Mouse (Mus musculus) megakaryocyte, embryonic 14.5 days (primary cell): ENCODE results near the gene Angptl7. TPM values are rescaled to one million over a fixed set of nuclear protein-coding genes. Genes with fewer than 3 reads are reported as not detected.

Experiments used
- H3K27me3 ChIP-seq: replicated peaks from 2 replicates; pipeline ENCODE3; 2012; ENCODE audit warnings: inconsistent platforms
- H3K36me3 ChIP-seq: replicated peaks from 2 replicates; pipeline ENCODE3; 2012; ENCODE audit warnings: low read length, inconsistent platforms, mixed read lengths
- H3K4me1 ChIP-seq: 2 replicates; pipeline ENCODE4 v1.6.1; 2012; ENCODE audit warnings: inconsistent platforms
- H3K4me3 ChIP-seq: replicated peaks from 2 replicates; pipeline ENCODE3; 2012; ENCODE audit warnings: moderate library complexity, mild to moderate bottlenecking, inconsistent platforms
- H3K9me3 ChIP-seq: 2 replicates; pipeline ENCODE4 v1.6.1; 2012; ENCODE audit warnings: inconsistent platforms
- FLI1 ChIP-seq: IDR thresholded peaks from 2 replicates; pipeline ENCODE4 v1.6.1; 2012; ENCODE audit warnings: low read length, inconsistent platforms, mixed read lengths
- GATA1 ChIP-seq: IDR thresholded peaks from 3 replicates; pipeline ENCODE4 v1.6.1; 2012; ENCODE audit warnings: mixed read lengths, low read length, inconsistent platforms, borderline replicate concordance
- polyA plus RNA-seq: library from polyadenylated mRNA; stranded (reverse); fragments of >175 nt; gene quantifications from 2 replicates; pipeline ENCODE4 v1.2.3, GENCODE M21; 2012; ENCODE audit warnings: low replicate concordance; ENCODE audit not compliant: insufficient read depth

The Angptl7 gene
- 0.07 TPM in 1 of 2 replicates, not detected in the other for polyA plus RNA-seq

GRCm38 (mm10) chr4:148500410-148500867 lies at the start of gene Angptl7:
Angptl7 (minus strand) TSS chr4:148500460.
- no peak within 1 kb of the TSS for H3K4me3 ChIP-seq
- H3K9me3 ChIP-seq: no peaks in the 10 kb centered on the region
- H3K27me3 ChIP-seq: no peaks in the 10 kb centered on the region
- peaks cover 30% of the 10 kb centered on the region for H3K4me1 ChIP-seq
- no peak for TF ChIP-seq FLI1
- no peak for TF ChIP-seq GATA1
- H3K36me3 ChIP-seq: peaks cover 94% of the 10 kb centered on the region

- peaks cover 93% of the 10 kb centered on the region for H3K36me3 ChIP-seq
- H3K4me1 ChIP-seq: no peaks in the 10 kb centered on the region
- H3K27me3 ChIP-seq: no peaks in the 10 kb centered on the region
- H3K4me3 ChIP-seq: no peak overlapping the region
- no peaks in the 10 kb centered on the region for H3K9me3 ChIP-seq
- no peak for TF ChIP-seq FLI1
- no peak for TF ChIP-seq GATA1
Measured at GRCm38 (mm10) chr4:148549106-148549505, 48.8 kb upstream of the Angptl7 start.

GRCm38 (mm10) chr4:148535876-148536275 lies 35.6 kb upstream of the Angptl7 start:
- TF ChIP-seq FLI1: no peak
- no peak for TF ChIP-seq GATA1

GRCm38 (mm10) chr4:148533613-148534328 lies 33.5 kb upstream of the Angptl7 start:
- Histone ChIP-seq H3K27me3 (no peaks in the 10 kb centered on the region), H3K9me3 (no peaks in the 10 kb centered on the region), H3K4me1 (peaks cover 10% of the 10 kb centered on the region), H3K4me3 (no peak overlapping the region), H3K36me3 (peaks cover 95% of the 10 kb centered on the region)
- no peak for TF ChIP-seq GATA1
- TF ChIP-seq FLI1: no peak

More at GRCm38 (mm10) chr4:148535876-148536275, 35.6 kb upstream of the Angptl7 start:
- Histone ChIP-seq H3K4me3 (no peak overlapping the region), H3K36me3 (peaks cover 98% of the 10 kb centered on the region), H3K4me1 (peaks cover 10% of the 10 kb centered on the region), H3K27me3 (no peaks in the 10 kb centered on the region), H3K9me3 (no peaks in the 10 kb centered on the region)

GRCm38 (mm10) chr4:148532516-148532915 lies 32.3 kb upstream of the Angptl7 start:
- Histone ChIP-seq H3K4me1 (peaks cover 10% of the 10 kb centered on the region), H3K27me3 (no peaks in the 10 kb centered on the region), H3K36me3 (peaks cover 93% of the 10 kb centered on the region), H3K4me3 (no peak overlapping the region), H3K9me3 (no peaks in the 10 kb centered on the region)
- no peak for TF ChIP-seq FLI1
- no peak for TF ChIP-seq GATA1

GRCm38 (mm10) chr4:148531341-148531740 lies 31.1 kb upstream of the Angptl7 start:
- TF ChIP-seq FLI1 (no peak), GATA1 (no peak)
- Histone ChIP-seq H3K27me3 (no peaks in the 10 kb centered on the region), H3K4me3 (no peak overlapping the region), H3K4me1 (peaks cover 3% of the 10 kb centered on the region), H3K9me3 (no peaks in the 10 kb centered on the region), H3K36me3 (peaks cover 93% of the 10 kb centered on the region)

- no peak for TF ChIP-seq FLI1
- TF ChIP-seq GATA1: no peak
- H3K36me3 ChIP-seq: peaks cover 93% of the 10 kb centered on the region
- no peak overlapping the region for H3K4me3 ChIP-seq
Measured at GRCm38 (mm10) chr4:148530778-148531177, 30.5 kb upstream of the Angptl7 start.

GRCm38 (mm10) chr4:148530351-148530750 lies 30.1 kb upstream of the Angptl7 start:
- peaks cover 93% of the 10 kb centered on the region for H3K36me3 ChIP-seq

More at GRCm38 (mm10) chr4:148530778-148531177, 30.5 kb upstream of the Angptl7 start:
- no peaks in the 10 kb centered on the region for H3K27me3 ChIP-seq
- H3K4me1 ChIP-seq: peaks cover 3% of the 10 kb centered on the region
- H3K9me3 ChIP-seq: no peaks in the 10 kb centered on the region

GRCm38 (mm10) chr4:148527158-148527910 lies 27.1 kb upstream of the Angptl7 start:
- Histone ChIP-seq H3K4me3 (no peak overlapping the region), H3K9me3 (no peaks in the 10 kb centered on the region), H3K4me1 (peaks cover 7% of the 10 kb centered on the region), H3K27me3 (no peaks in the 10 kb centered on the region), H3K36me3 (peaks cover 91% of the 10 kb centered on the region)
- TF ChIP-seq GATA1 (no peak), FLI1 (no peak)

More at GRCm38 (mm10) chr4:148530351-148530750, 30.1 kb upstream of the Angptl7 start:
- no peak overlapping the region for H3K4me3 ChIP-seq
- no peaks in the 10 kb centered on the region for H3K9me3 ChIP-seq
- H3K27me3 ChIP-seq: no peaks in the 10 kb centered on the region
- TF ChIP-seq GATA1: no peak
- no peak for TF ChIP-seq FLI1
- peaks cover 3% of the 10 kb centered on the region for H3K4me1 ChIP-seq
